Mouse (Mus musculus): ENCODE data around the gene Sycn.

The Sycn gene

GRCm38 (mm10) chr7:28557708-28558107, 17.0 kb downstream of the Sycn start:
- no peak for DNase-seq (ENCODE audit: extremely low read depth, low read depth, low spot score)

GRCm38 (mm10) chr7:28558486-28558885, 17.8 kb downstream of the Sycn start:
- no peak for DNase-seq (ENCODE audit: extremely low read depth, low read depth, low spot score)

- no peak for DNase-seq (ENCODE audit: extremely low read depth, low read depth, low spot score)
Observed at GRCm38 (mm10) chr7:28560856-28561255, 20.2 kb downstream of the Sycn start.

GRCm38 (mm10) chr7:28561967-28562366, 21.3 kb downstream of the Sycn start:
- DNase-seq (ENCODE audit: extremely low read depth, low read depth, low spot score) = no peak

- DNase-seq (ENCODE audit: extremely low read depth, low read depth, low spot score) = no peak
Observed at GRCm38 (mm10) chr7:28562371-28562770, 21.7 kb downstream of the Sycn start.

GRCm38 (mm10) chr7:28562951-28563350, 22.3 kb downstream of the Sycn start:
- no peak for DNase-seq (ENCODE audit: extremely low read depth, low read depth, low spot score)

- no peak for DNase-seq (ENCODE audit: extremely low read depth, low read depth, low spot score)
Observed at GRCm38 (mm10) chr7:28565407-28565806, 24.7 kb downstream of the Sycn start.

- no peak for DNase-seq (ENCODE audit: extremely low read depth, low read depth, low spot score)
Observed at GRCm38 (mm10) chr7:28567539-28567938, 26.9 kb downstream of the Sycn start.

GRCm38 (mm10) chr7:28568253-28568652, 27.6 kb downstream of the Sycn start:
- DNase-seq (ENCODE audit: extremely low read depth, low read depth, low spot score) = no peak

- peak; percentile 91 for DNase-seq (ENCODE audit: extremely low read depth, low read depth, low spot score)
Observed at GRCm38 (mm10) chr7:28570291-28570981, 29.8 kb downstream of the Sycn start.

GRCm38 (mm10) chr7:28570982-28571682, 30.4 kb downstream of the Sycn start:
- DNase-seq (ENCODE audit: extremely low read depth, low read depth, low spot score) = no peak

- DNase-seq (ENCODE audit: extremely low read depth, low read depth, low spot score) = no peak
Observed at GRCm38 (mm10) chr7:28572689-28573088, 32.0 kb downstream of the Sycn start.

- DNase-seq (ENCODE audit: extremely low read depth, low read depth, low spot score) = no peak
Observed at GRCm38 (mm10) chr7:28573236-28573635, 32.6 kb downstream of the Sycn start.

- no peak for DNase-seq (ENCODE audit: extremely low read depth, low read depth, low spot score)
Observed at GRCm38 (mm10) chr7:28575597-28575996, 34.9 kb downstream of the Sycn start.

GRCm38 (mm10) chr7:28576271-28576914, 35.7 kb downstream of the Sycn start:
- DNase-seq (ENCODE audit: extremely low read depth, low read depth, low spot score) = no peak

- no peak for DNase-seq (ENCODE audit: extremely low read depth, low read depth, low spot score)
Observed at GRCm38 (mm10) chr7:28577826-28578542, 37.3 kb downstream of the Sycn start.

GRCm38 (mm10) chr7:28578543-28579053, 37.9 kb downstream of the Sycn start:
- DNase-seq (ENCODE audit: extremely low read depth, low read depth, low spot score) = no peak

GRCm38 (mm10) chr7:28579826-28580225, 39.1 kb downstream of the Sycn start:
- DNase-seq (ENCODE audit: extremely low read depth, low read depth, low spot score) = no peak

GRCm38 (mm10) chr7:28581721-28582120, 41.0 kb downstream of the Sycn start:
- DNase-seq (ENCODE audit: extremely low read depth, low read depth, low spot score) = no peak

- DNase-seq (ENCODE audit: extremely low read depth, low read depth, low spot score) = no peak
Observed at GRCm38 (mm10) chr7:28582841-28583240, 42.2 kb downstream of the Sycn start.

Data from fat pad, adult 2 months (tissue).